Mouse (Mus musculus): ENCODE measurements around the gene Six3.

- no peak for TF ChIP-seq MAFK (IDR thresholded peaks at IDR 0.05; ENCODE audit: borderline replicate concordance, low read depth, low read length)
- no peak for TF ChIP-seq CTCF (IDR thresholded peaks at IDR 0.05 in 2 of 3, conservative IDR thresholded peaks at IDR 0.05 in 1 of 3; ENCODE audit: control insufficient read depth in 1 of 3, insufficient read depth in 1 of 3, low read depth in 2 of 3, low read length in 3 of 3, poor library complexity in 1 of 3, severe bottlenecking in 1 of 3)
- TF ChIP-seq POLR2A (IDR thresholded peaks at IDR 0.05; ENCODE audit: control insufficient read depth in 1 of 2, insufficient read depth in 1 of 2, low read depth in 1 of 2, low read length in 2 of 2, poor library complexity in 1 of 2) = no peak
- no peak for TF ChIP-seq E2F4 (IDR thresholded peaks at IDR 0.05; ENCODE audit: borderline replicate concordance, low read depth, low read length)
- no peak for TF ChIP-seq CHD1 (IDR thresholded peaks at IDR 0.05; ENCODE audit: low read depth, low read length)
- no peak for TF ChIP-seq HCFC1 (IDR thresholded peaks at IDR 0.05; ENCODE audit: low read depth, low read length)
- no peak for TF ChIP-seq USF2 (IDR thresholded peaks at IDR 0.05; ENCODE audit: borderline replicate concordance in 1 of 2, insufficient read depth in 1 of 2, low read depth in 1 of 2, low read length in 2 of 2)
- no peak for TF ChIP-seq ETS1 (IDR thresholded peaks at IDR 0.05; ENCODE audit: low read depth, low read length)
- TF ChIP-seq EP300 (IDR thresholded peaks at IDR 0.05; ENCODE audit: low read depth in 1 of 2, low read length in 2 of 2) = no peak
- no peak for TF ChIP-seq MYB (IDR thresholded peaks at IDR 0.05; ENCODE audit: low read depth, low read length)
These were observed 758 bp downstream of the Six3 start for GRCm38 (mm10) chr17:85614011-85614721.

Measured in MEL (cell line).